Mouse (Mus musculus) heart, postnatal 0 days (tissue): ENCODE results near the gene Cep135. TPM values are rescaled to one million over a fixed set of nuclear protein-coding genes. Genes with fewer than 3 reads are reported as not detected.

Experiments
- ATAC-seq: fragments of 200-750 bp; cut with Nextera tagmentation; 2 replicates; pipeline ENCODE4 v1.8.0; 2017; ENCODE audit warnings: low read depth, moderate number of reproducible peaks, moderate library complexity; ENCODE audit not compliant: insufficient read depth
- DNase-seq: peaks from one replicate; pipeline ENCODE4 v3.0.0-alpha.2; 2016; ENCODE audit warnings: low spot score
- H3K27ac ChIP-seq: fragments of 300-500 bp; sonication (generic); 2 replicates; pipeline ENCODE4 v1.5.1; 2014; ENCODE audit warnings: low read depth, mild to moderate bottlenecking
- H3K27me3 ChIP-seq: fragments of 300-500 bp; sonication (generic); 2 replicates; pipeline ENCODE4 v1.6.1; 2014; ENCODE audit warnings: low read length, mixed read lengths; ENCODE audit not compliant: control insufficient read depth, insufficient read depth
- H3K36me3 ChIP-seq: fragments of 300-500 bp; sonication (generic); replicated peaks from 2 replicates; pipeline ENCODE4 v1.6.1; 2014; ENCODE audit warnings: low read length, mixed read lengths; ENCODE audit not compliant: control insufficient read depth, insufficient read depth
- H3K4me1 ChIP-seq: fragments of 300-500 bp; sonication (generic); 2 replicates; pipeline ENCODE4 v1.6.1; 2014; ENCODE audit warnings: antibody characterized with exemption; ENCODE audit not compliant: control insufficient read depth, insufficient read depth
- H3K4me2 ChIP-seq: fragments of 300-500 bp; sonication (generic); 2 replicates; pipeline ENCODE4 v1.6.1; 2014; ENCODE audit warnings: low read depth, mild to moderate bottlenecking, low read length, moderate library complexity
- H3K4me3 ChIP-seq: fragments of 300-500 bp; sonication (generic); 2 replicates; pipeline ENCODE4 v1.5.1; 2014; ENCODE audit warnings: low read depth, low read length
- H3K9ac ChIP-seq: fragments of 300-500 bp; sonication (generic); replicated peaks from 2 replicates; pipeline ENCODE4 v1.6.1; 2014; ENCODE audit warnings: low read depth, low read length, mixed read lengths
- H3K9me3 ChIP-seq: fragments of 300-500 bp; sonication (generic); replicated peaks from 2 replicates; pipeline ENCODE4 v1.6.1; 2016; ENCODE audit warnings: low read length; ENCODE audit not compliant: control insufficient read depth
- CTCF ChIP-seq: IDR thresholded peaks from 2 replicates; pipeline ENCODE4 v1.5.1; 2016; ENCODE audit warnings: antibody characterized with exemption, control low read depth, low read depth
- EP300 ChIP-seq: IDR thresholded peaks from 2 replicates; pipeline ENCODE4 v1.6.1; 2016; ENCODE audit warnings: antibody characterized with exemption, low read depth
- WGBS: fragments of 180-500 bp; shearing (Covaris S2); extraction: QIAGEN DNeasy Blood & Tissue Kit; methylation state at CpG from one replicate; pipeline ENCODE4 v1.1.7; 2014; 5-methylcytosine and 5-hydroxymethylcytosine counted together
- polyA plus RNA-seq: library from polyadenylated mRNA; unstranded; fragments of >200 nt; fragmentation: Nextera tagmentation; extraction: Ambion mirVana; gene quantifications from 2 replicates; pipeline ENCODE4 v1.2.1, GENCODE M21; 2015
- total RNA-seq: library from RNA; depleted of rRNA; stranded (reverse); fragments of >200 nt; gene quantifications from 2 replicates; pipeline ENCODE4 v1.2.3, GENCODE M21; 2014; ENCODE audit warnings: low replicate concordance

The Cep135 gene
- total and polyA plus RNA-seq, 2 experiments from 2014 or later: 1.9 to 2.0 TPM

DNA sequence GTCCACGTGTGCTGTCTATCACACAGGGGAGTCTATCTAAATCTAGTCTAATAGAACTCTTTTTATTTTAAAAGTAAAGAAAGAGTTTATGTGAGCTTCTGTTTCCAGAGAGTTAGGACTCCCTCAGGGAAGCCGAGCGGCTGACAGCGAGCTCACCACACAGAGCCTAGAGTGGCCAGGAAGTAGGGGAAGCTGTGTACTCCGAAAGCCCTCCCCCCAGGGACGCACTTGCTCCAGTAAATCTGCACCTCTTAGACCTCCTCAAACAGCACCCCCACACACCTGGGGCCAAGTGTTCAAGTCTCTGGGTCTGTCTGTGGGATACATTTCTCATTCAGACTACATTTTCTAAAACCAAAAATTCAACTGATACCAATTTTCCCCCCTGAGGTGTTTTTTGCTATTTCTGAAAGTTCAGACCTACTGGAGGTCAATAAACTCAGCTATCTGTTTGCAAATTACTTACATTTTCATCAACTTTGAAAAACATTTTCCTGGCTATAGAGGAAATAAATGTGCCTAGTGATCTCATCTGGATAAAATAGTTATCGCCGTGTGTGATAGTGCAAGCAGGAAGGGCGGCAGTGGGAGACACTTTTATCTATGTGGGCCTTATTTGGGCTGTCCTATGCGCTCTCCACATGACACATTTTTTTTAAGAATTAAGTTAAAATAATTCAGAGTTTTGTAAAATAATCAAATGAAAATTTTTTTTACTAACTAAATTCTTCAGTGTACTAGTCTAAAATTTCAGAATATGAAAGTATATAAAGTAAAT, 56.8 kb downstream of the Cep135 start:
- Histone ChIP-seq H3K27ac (no peak overlapping the region), H3K4me2 (no peak overlapping the region), H3K4me3 (no peak overlapping the region), H3K27me3 (no peaks in the 10 kb centered on the region), H3K36me3 (peaks cover 39% of the 10 kb centered on the region), H3K4me1 (no peaks in the 10 kb centered on the region), H3K9me3 (no peaks in the 10 kb centered on the region), H3K9ac (no peak overlapping the region)
- TF ChIP-seq EP300: no peak
- no peak for TF ChIP-seq CTCF
- DNase-seq: no peak
- no peak for ATAC-seq
- WGBS: 86% methylated on average over 10 of the region's 10 CpGs

DNA sequence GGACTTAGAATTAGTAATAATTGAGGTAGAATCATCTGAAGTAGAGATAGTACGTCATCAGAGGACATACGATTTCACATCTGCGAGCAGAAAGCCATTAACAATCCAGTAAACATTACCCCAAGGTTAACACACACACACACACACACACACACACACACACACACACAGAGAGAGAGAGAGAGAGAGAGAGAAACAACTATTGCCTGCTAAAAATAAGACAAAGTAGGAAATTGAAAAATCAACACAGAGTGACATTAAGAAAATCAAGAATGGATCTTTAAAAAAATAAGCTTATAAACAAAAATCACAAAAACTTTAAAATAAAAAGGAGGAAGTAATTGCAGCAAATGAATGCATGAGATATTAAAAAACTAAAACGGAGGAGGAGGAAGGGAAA, 61.4 kb downstream of the Cep135 start:
- TF ChIP-seq EP300: no peak
- no peak for TF ChIP-seq CTCF
- Histone ChIP-seq H3K4me3 (no peak overlapping the region), H3K4me2 (no peak overlapping the region), H3K9me3 (no peaks in the 10 kb centered on the region), H3K27me3 (no peaks in the 10 kb centered on the region), H3K36me3 (peaks cover 6% of the 10 kb centered on the region; the same call in 1 of the 2 replicates), H3K9ac (no peak overlapping the region), H3K27ac (no peak overlapping the region), H3K4me1 (no peaks in the 10 kb centered on the region)
- no peak for DNase-seq
- no peak for ATAC-seq
- 78% methylated on average over 4 of the region's 4 CpGs for WGBS

DNA sequence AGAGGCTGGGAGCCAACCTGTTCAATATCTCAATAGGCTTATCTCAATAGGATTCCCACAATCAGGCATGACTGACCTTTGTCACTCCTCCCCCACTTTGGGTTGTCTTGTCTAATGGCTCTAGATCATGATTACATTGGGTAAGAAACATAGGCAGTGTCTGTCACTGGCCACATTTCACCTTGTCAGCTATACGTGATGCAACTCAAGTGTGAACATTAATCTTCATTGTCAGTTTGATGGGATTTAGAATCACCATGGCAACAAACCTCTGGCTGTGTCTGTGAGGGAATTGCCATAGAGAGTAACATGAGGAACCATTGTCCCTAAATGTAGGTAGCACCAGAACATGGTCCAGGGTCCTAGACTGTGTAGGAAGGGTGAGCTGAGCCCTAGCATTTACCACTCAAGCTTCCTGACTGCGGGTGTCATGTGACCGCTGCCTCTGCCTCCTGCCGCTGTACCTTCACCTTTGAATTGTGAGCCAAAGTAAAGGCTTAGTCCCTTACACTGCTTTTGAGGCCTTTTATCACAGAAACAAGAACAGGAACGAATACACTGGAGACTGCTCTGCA, 62.7 kb downstream of the Cep135 start:
- H3K36me3 ChIP-seq: peaks cover 6% of the 10 kb centered on the region; the same call in 1 of the 2 replicates
- no peak overlapping the region for H3K9ac ChIP-seq
- DNase-seq (no peak), ATAC-seq (no peak)
- no peaks in the 10 kb centered on the region for H3K27me3 ChIP-seq
- no peak overlapping the region for H3K4me2 ChIP-seq
- no peaks in the 10 kb centered on the region for H3K4me1 ChIP-seq
- no peak overlapping the region for H3K4me3 ChIP-seq
- no peak for TF ChIP-seq EP300
- no peak for TF ChIP-seq CTCF
- no peaks in the 10 kb centered on the region for H3K9me3 ChIP-seq
- H3K27ac ChIP-seq: no peak overlapping the region
- 66% methylated on average over 5 of the region's 5 CpGs for WGBS

DNA sequence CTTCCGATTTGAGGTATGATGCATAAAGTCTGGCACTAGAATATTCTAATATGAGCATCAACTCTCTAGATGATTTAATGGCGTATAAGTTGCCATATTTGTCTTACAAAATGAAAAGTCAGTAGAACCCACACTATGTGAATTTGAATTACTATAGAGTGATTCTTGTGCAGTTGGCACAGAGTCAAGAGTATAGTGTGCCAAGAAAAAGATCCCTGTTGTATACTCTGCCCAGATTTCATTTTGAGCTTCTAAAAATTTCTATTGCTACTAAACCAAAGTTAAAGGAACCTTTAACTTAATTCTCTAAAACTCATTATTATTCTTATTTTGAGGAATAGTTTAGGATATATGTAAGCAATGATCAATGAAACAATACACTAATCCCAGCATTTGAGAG, 67.7 kb downstream of the Cep135 start, which contains the start of gene C530008M17Rik:
C530008M17Rik (plus strand) TSS at position 301 of the 400 bp plus-strand sequence.
- no peak for TF ChIP-seq EP300
- TF ChIP-seq CTCF: no peak
- H3K4me2 ChIP-seq: peak within 1 kb of the TSS; percentile 99
- no peaks in the 10 kb centered on the region for H3K9me3 ChIP-seq
- ATAC-seq (no peak), DNase-seq (no peak)
- peak within 1 kb of the TSS; percentile 64 for H3K4me3 ChIP-seq
- H3K36me3 ChIP-seq: no peaks in the 10 kb centered on the region
- 0 out of 2 replicates have a peak, but pooled peaks cover 4% of the 10 kb centered on the region for H3K27me3 ChIP-seq
- WGBS: 79% methylated on average over 2 of the region's 2 CpGs
- H3K9ac ChIP-seq: no peak within 1 kb of the TSS
- H3K4me1 ChIP-seq: no peaks in the 10 kb centered on the region
- no peak within 1 kb of the TSS for H3K27ac ChIP-seq

DNA sequence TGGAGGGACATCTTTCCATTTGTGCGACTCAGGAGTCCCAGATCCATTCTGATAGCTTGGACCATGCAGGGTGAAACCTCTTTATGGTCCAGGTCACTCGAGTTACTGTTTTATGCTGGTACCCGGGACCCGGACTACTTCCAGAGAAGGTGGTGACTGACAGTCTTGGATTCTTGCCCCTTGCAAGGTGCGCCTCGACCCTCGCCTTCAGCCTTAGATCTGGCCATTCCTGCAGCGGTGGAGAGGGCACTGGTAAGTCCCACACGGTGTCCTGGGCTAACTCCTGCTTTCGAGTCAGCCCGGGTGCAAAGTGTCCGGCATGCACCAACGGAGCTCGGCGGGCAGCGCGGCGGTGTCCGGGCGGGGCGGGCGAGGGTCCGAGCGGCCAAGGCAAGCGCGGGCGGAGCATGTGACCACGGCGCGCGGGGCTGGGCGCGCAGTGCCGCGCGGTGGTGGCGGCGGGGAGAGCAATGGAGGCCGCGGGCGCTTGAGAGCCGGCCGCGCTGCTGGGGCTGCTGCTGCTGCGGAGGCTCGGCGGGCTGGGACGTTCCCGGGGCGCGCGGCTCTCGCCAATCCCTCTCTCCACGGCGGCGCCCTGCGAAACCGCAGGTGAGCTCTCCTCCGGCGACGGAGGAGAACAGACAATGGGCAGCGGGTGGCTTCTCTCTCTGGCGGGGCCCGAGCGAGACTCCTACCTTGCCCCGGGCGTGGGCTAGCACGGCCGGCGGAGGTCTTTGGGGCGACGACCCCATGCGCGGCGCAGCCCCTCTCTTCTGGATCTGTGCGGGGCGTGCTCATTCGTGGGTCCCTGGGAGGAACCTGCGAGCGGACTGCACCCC, 69.0 kb downstream of the Cep135 start:
- Histone ChIP-seq H3K4me2 (peak overlapping the region; percentile 99), H3K9me3 (no peaks in the 10 kb centered on the region), H3K27ac (no peak overlapping the region), H3K9ac (peak overlapping the region; percentile 48), H3K27me3 (0 out of 2 replicates have a peak, but pooled peaks cover 4% of the 10 kb centered on the region), H3K36me3 (no peaks in the 10 kb centered on the region), H3K4me3 (peak overlapping the region; percentile 64), H3K4me1 (no peaks in the 10 kb centered on the region)
- 1% methylated on average over 70 of the region's 80 CpGs for WGBS
- ATAC-seq (peak; percentile 91), DNase-seq (peak; percentile 49)
- TF ChIP-seq CTCF: 0 out of 2 replicates have a peak, but pooled peaks have one; percentile 2
- no peak for TF ChIP-seq EP300
